Mouse (Mus musculus) lung, embryonic 15.5 days (tissue): ENCODE measurements around the gene Fat1. TPM values are rescaled to one million over a fixed set of nuclear protein-coding genes. Genes with fewer than 3 reads are reported as not detected.

Experiments used
- ATAC-seq: fragments of 200-750 bp; cut with Nextera tagmentation; 2 replicates; pipeline ENCODE4 v1.8.0; 2017; ENCODE audit warnings: moderate number of reproducible peaks, borderline replicate concordance; ENCODE audit not compliant: low FRiP score, low TSS enrichment; ENCODE audit errors: extremely low read depth
- H3K27ac ChIP-seq: fragments of 300-500 bp; sonication (generic); 2 replicates; pipeline ENCODE4 v1.5.1; 2015; ENCODE audit warnings: moderate library complexity, mild to moderate bottlenecking, inconsistent platforms
- H3K27me3 ChIP-seq: fragments of 300-500 bp; sonication (generic); 2 replicates; pipeline ENCODE4 v1.6.1; 2015; ENCODE audit warnings: inconsistent platforms
- H3K36me3 ChIP-seq: fragments of 300-500 bp; sonication (generic); 2 replicates; pipeline ENCODE4 v1.6.1; 2015; ENCODE audit warnings: inconsistent platforms
- H3K4me1 ChIP-seq: fragments of 300-500 bp; sonication (generic); 2 replicates; pipeline ENCODE4 v1.6.1; 2015; ENCODE audit warnings: inconsistent platforms
- H3K4me2 ChIP-seq: fragments of 300-500 bp; sonication (generic); 2 replicates; pipeline ENCODE4 v1.6.1; 2015; ENCODE audit warnings: inconsistent platforms, mild to moderate bottlenecking, moderate library complexity
- H3K4me3 ChIP-seq: fragments of 300-500 bp; sonication (generic); 2 replicates; pipeline ENCODE4 v1.5.1; 2015; ENCODE audit warnings: mild to moderate bottlenecking, inconsistent platforms
- H3K9ac ChIP-seq: fragments of 300-500 bp; sonication (generic); 2 replicates; pipeline ENCODE4 v1.6.1; 2015; ENCODE audit warnings: inconsistent platforms
- H3K9me3 ChIP-seq: fragments of 300-500 bp; sonication (generic); 2 replicates; pipeline ENCODE4 v1.6.1; 2016; ENCODE audit warnings: inconsistent platforms
- WGBS: fragments of 180-500 bp; shearing (Covaris S2); methylation state at CpG from one replicate; pipeline ENCODE4 v1.1.7; 2015; 5-methylcytosine and 5-hydroxymethylcytosine counted together
- polyA plus RNA-seq: library from polyadenylated mRNA; unstranded; fragments of >200 nt; fragmentation: Nextera tagmentation; extraction: Ambion mirVana; gene quantifications from 2 replicates; pipeline ENCODE4 v1.2.1, GENCODE M21; 2015

Gene Fat1
- polyA plus RNA-seq, 1 experiment from 2014 or later = 19.1 TPM

GRCm38 (mm10) chr8:45014498-45015067, 79.3 kb downstream of the Fat1 start:
- H3K4me1 ChIP-seq = no peaks in the 10 kb centered on the region
- no peak for ATAC-seq
- no peaks in the 10 kb centered on the region for H3K27me3 ChIP-seq
- peaks cover 55% of the 10 kb centered on the region for H3K36me3 ChIP-seq
- no peak overlapping the region for H3K27ac ChIP-seq
- WGBS = 82% methylated on average over 11 of the region's 11 CpGs
- H3K4me2 ChIP-seq = no peak overlapping the region
- H3K4me3 ChIP-seq = no peak overlapping the region
- H3K9ac ChIP-seq = no peak overlapping the region
- no peaks in the 10 kb centered on the region for H3K9me3 ChIP-seq

- H3K27me3 ChIP-seq = no peaks in the 10 kb centered on the region
- no peak overlapping the region for H3K9ac ChIP-seq
- no peak overlapping the region for H3K27ac ChIP-seq
- H3K4me2 ChIP-seq = no peak overlapping the region
- ATAC-seq = no peak
- peaks cover 48% of the 10 kb centered on the region for H3K36me3 ChIP-seq
- H3K4me1 ChIP-seq = no peaks in the 10 kb centered on the region
- no peaks in the 10 kb centered on the region for H3K9me3 ChIP-seq
- WGBS = 88% methylated on average over 8 of the region's 8 CpGs
- no peak overlapping the region for H3K4me3 ChIP-seq
Observed at GRCm38 (mm10) chr8:45015876-45016275, 80.6 kb downstream of the Fat1 start.

- Histone ChIP-seq H3K36me3 (peaks cover 51% of the 10 kb centered on the region), H3K9me3 (peaks cover 6% of the 10 kb centered on the region; the same call in 1 of the 2 replicates), H3K4me3 (no peak overlapping the region), H3K27ac (no peak overlapping the region), H3K27me3 (no peaks in the 10 kb centered on the region), H3K9ac (no peak overlapping the region), H3K4me1 (no peaks in the 10 kb centered on the region), H3K4me2 (no peak overlapping the region)
- ATAC-seq = no peak
- 76% methylated on average over 5 of the region's 5 CpGs for WGBS
Observed at GRCm38 (mm10) chr8:45019241-45019640, 84.0 kb downstream of the Fat1 start.

- peaks cover 6% of the 10 kb centered on the region; the same call in 1 of the 2 replicates for H3K9me3 ChIP-seq
- peaks cover 66% of the 10 kb centered on the region for H3K36me3 ChIP-seq
- no peak overlapping the region for H3K9ac ChIP-seq
- no peak overlapping the region for H3K4me2 ChIP-seq
- no peak overlapping the region for H3K27ac ChIP-seq
- H3K4me3 ChIP-seq = no peak overlapping the region
- ATAC-seq = no peak
- 85% methylated on average over 5 of the region's 5 CpGs for WGBS
- H3K4me1 ChIP-seq = no peaks in the 10 kb centered on the region
- no peaks in the 10 kb centered on the region for H3K27me3 ChIP-seq
Observed at GRCm38 (mm10) chr8:45021171-45021570, 85.9 kb downstream of the Fat1 start.

GRCm38 (mm10) chr8:45021911-45022665, 86.8 kb downstream of the Fat1 start:
- Histone ChIP-seq H3K4me1 (no peaks in the 10 kb centered on the region), H3K9me3 (peaks cover 6% of the 10 kb centered on the region; the same call in 1 of the 2 replicates), H3K36me3 (peaks cover 73% of the 10 kb centered on the region), H3K27ac (no peak overlapping the region), H3K27me3 (no peaks in the 10 kb centered on the region), H3K4me3 (no peak overlapping the region), H3K9ac (no peak overlapping the region), H3K4me2 (no peak overlapping the region)
- WGBS = 73% methylated on average over 21 of the region's 21 CpGs
- no peak for ATAC-seq

GRCm38 (mm10) chr8:45028081-45028497, 92.8 kb downstream of the Fat1 start:
- no peak overlapping the region for H3K4me2 ChIP-seq
- no peaks in the 10 kb centered on the region for H3K4me1 ChIP-seq
- peaks cover 80% of the 10 kb centered on the region for H3K36me3 ChIP-seq
- H3K27ac ChIP-seq = no peak overlapping the region
- ATAC-seq = no peak
- H3K9ac ChIP-seq = no peak overlapping the region
- H3K27me3 ChIP-seq = no peaks in the 10 kb centered on the region
- H3K9me3 ChIP-seq = peaks cover 6% of the 10 kb centered on the region; the same call in 1 of the 2 replicates
- no peak overlapping the region for H3K4me3 ChIP-seq
- WGBS = 77% methylated on average over 6 of the region's 6 CpGs

- Histone ChIP-seq H3K36me3 (peaks cover 90% of the 10 kb centered on the region), H3K27ac (no peak overlapping the region), H3K4me2 (no peak overlapping the region), H3K27me3 (no peaks in the 10 kb centered on the region), H3K9ac (no peak overlapping the region), H3K4me1 (no peaks in the 10 kb centered on the region), H3K4me3 (no peak overlapping the region), H3K9me3 (no peaks in the 10 kb centered on the region)
- WGBS = 77% methylated on average over 15 of the region's 15 CpGs
- peak; percentile 59; the same call in 1 of the 2 replicates for ATAC-seq
Observed at GRCm38 (mm10) chr8:45038350-45038749, 103.1 kb downstream of the Fat1 start.

GRCm38 (mm10) chr8:45044160-45044559, 108.9 kb downstream of the Fat1 start:
- Histone ChIP-seq H3K4me3 (no peak overlapping the region), H3K27ac (no peak overlapping the region), H3K9ac (no peak overlapping the region), H3K36me3 (peaks cover 71% of the 10 kb centered on the region), H3K4me2 (no peak overlapping the region), H3K9me3 (no peaks in the 10 kb centered on the region), H3K27me3 (no peaks in the 10 kb centered on the region), H3K4me1 (no peaks in the 10 kb centered on the region)
- ATAC-seq = no peak
- 93% methylated on average over 26 of the region's 26 CpGs for WGBS

GRCm38 (mm10) chr8:45050451-45050850, 115.2 kb downstream of the Fat1 start:
- Histone ChIP-seq H3K9me3 (no peaks in the 10 kb centered on the region), H3K4me2 (no peak overlapping the region), H3K36me3 (peaks cover 51% of the 10 kb centered on the region), H3K9ac (no peak overlapping the region), H3K4me1 (no peaks in the 10 kb centered on the region), H3K4me3 (no peak overlapping the region), H3K27me3 (no peaks in the 10 kb centered on the region), H3K27ac (no peak overlapping the region)
- ATAC-seq = no peak
- 77% methylated on average over 8 of the region's 8 CpGs for WGBS

- Histone ChIP-seq H3K9me3 (no peaks in the 10 kb centered on the region), H3K27me3 (no peaks in the 10 kb centered on the region), H3K4me1 (no peaks in the 10 kb centered on the region), H3K9ac (no peak overlapping the region), H3K27ac (no peak overlapping the region), H3K4me3 (no peak overlapping the region), H3K4me2 (no peak overlapping the region), H3K36me3 (peaks cover 50% of the 10 kb centered on the region)
- no peak for ATAC-seq
- WGBS = 91% methylated on average over 30 of the region's 30 CpGs
Observed at GRCm38 (mm10) chr8:45051236-45051635, 116.0 kb downstream of the Fat1 start.

- Histone ChIP-seq H3K4me1 (no peaks in the 10 kb centered on the region), H3K4me2 (no peak overlapping the region), H3K9ac (no peak overlapping the region), H3K9me3 (no peaks in the 10 kb centered on the region), H3K27me3 (no peaks in the 10 kb centered on the region), H3K36me3 (peaks cover 50% of the 10 kb centered on the region), H3K4me3 (no peak overlapping the region), H3K27ac (no peak overlapping the region)
- WGBS = 93% methylated on average over 1 of the region's 1 CpGs
- no peak for ATAC-seq
Observed at GRCm38 (mm10) chr8:45052205-45052604, 117.0 kb downstream of the Fat1 start.

- ATAC-seq = no peak
- Histone ChIP-seq H3K4me2 (no peak overlapping the region), H3K36me3 (peaks cover 48% of the 10 kb centered on the region), H3K9ac (no peak overlapping the region), H3K4me3 (no peak overlapping the region), H3K9me3 (no peaks in the 10 kb centered on the region), H3K27me3 (no peaks in the 10 kb centered on the region), H3K4me1 (no peaks in the 10 kb centered on the region), H3K27ac (no peak overlapping the region)
- 91% methylated on average over 9 of the region's 9 CpGs for WGBS
Observed at GRCm38 (mm10) chr8:45052618-45053017, 117.4 kb downstream of the Fat1 start.
